In genomic region chr9:102731574-102732175, GRCm38 (mm10) we compare ENCODE assay signal across 10 mouse cellular contexts. TPM values are rescaled to one million over a fixed set of nuclear protein-coding genes. Genes with fewer than 3 reads are reported as not detected.
DNase-seq lines count a peak whose midpoint lies in the region; ATAC-seq lines count a peak whose summit lies in the region.
"Had no signal": no experiment of that assay in that cellular context is flagged by ENCODE, and none has a peak within 500 bp of the region (broad histone marks: within the 10 kb centered on the region; RNA-seq: fewer than 3 reads in every experiment).

No protein-coding gene starts in this region.

- no peak for ATAC-seq in heart, embryonic 15.5 days (replicated peaks; ENCODE audit: insufficient number of reproducible peaks, insufficient read depth, low FRiP score, low read depth)
- no peak for ATAC-seq in limb, embryonic 13.5 days (ENCODE audit: low FRiP score, low read depth)
- no peak for ATAC-seq in embryonic facial prominence, embryonic 14.5 days (ENCODE audit: low read depth)
- no peak for ATAC-seq in liver, embryonic 12.5 days
- ATAC-seq in erythroid progenitor cell, adult 5-6 weeks (replicated peaks; ENCODE audit: low FRiP score, poor library complexity, severe bottlenecking): no peak

- H3K27me3 ChIP-seq in heart, embryonic 15.5 days: no peaks in the 10 kb centered on the region
- no peaks in the 10 kb centered on the region for H3K27me3 ChIP-seq in limb, embryonic 13.5 days
- no peaks in the 10 kb centered on the region for H3K27me3 ChIP-seq in limb, embryonic 10.5 days (ENCODE audit: low read depth, poor library complexity, severe bottlenecking)
- no peaks in the 10 kb centered on the region for H3K27me3 ChIP-seq in embryonic facial prominence, embryonic 14.5 days (replicated peaks; ENCODE audit: control insufficient read depth, insufficient read depth, low read length)
- H3K27me3 ChIP-seq in liver, embryonic 12.5 days (replicated peaks): no peaks in the 10 kb centered on the region
- H3K27me3 ChIP-seq: embryonic facial prominence, embryonic 12.5 days had no signal

- no peak for DNase-seq in heart, postnatal 25 days (ENCODE audit: low spot score)
- DNase-seq in limb, embryonic 10.5 days (ENCODE audit: low spot score): no peak
- no peak for DNase-seq in embryonic facial prominence, embryonic 14.5 days (ENCODE audit: low spot score)
- DNase-seq: cerebellum, adult 9-10 months; thymus, postnatal 25 days had no signal

- no peaks in the 10 kb centered on the region for H3K9me3 ChIP-seq in heart, embryonic 15.5 days (replicated peaks)
- H3K9me3 ChIP-seq in limb, embryonic 13.5 days: no peaks in the 10 kb centered on the region
- H3K9me3 ChIP-seq in limb, embryonic 10.5 days (replicated peaks): no peaks in the 10 kb centered on the region
- no peaks in the 10 kb centered on the region for H3K9me3 ChIP-seq in embryonic facial prominence, embryonic 14.5 days (ENCODE audit: control insufficient read depth, low read length)
- H3K9me3 ChIP-seq in liver, embryonic 12.5 days (replicated peaks): no peaks in the 10 kb centered on the region
- H3K9me3 ChIP-seq: embryonic facial prominence, embryonic 12.5 days had no signal

- H3K4me2 ChIP-seq in heart, embryonic 15.5 days: no peak overlapping the region
- no peak overlapping the region for H3K4me2 ChIP-seq in limb, embryonic 13.5 days (replicated peaks)
- H3K4me2 ChIP-seq in embryonic facial prominence, embryonic 14.5 days (ENCODE audit: low read depth, low read length): no peak overlapping the region
- no peak overlapping the region for H3K4me2 ChIP-seq in liver, embryonic 12.5 days
- H3K4me2 ChIP-seq: embryonic facial prominence, embryonic 12.5 days had no signal

- H3K27ac ChIP-seq in heart, embryonic 15.5 days: peak overlapping the region; percentile 48
- H3K27ac ChIP-seq in limb, embryonic 13.5 days: peak overlapping the region; percentile 55; the same call in 1 of the 2 replicates
- no peak overlapping the region for H3K27ac ChIP-seq in limb, embryonic 10.5 days
- H3K27ac ChIP-seq in embryonic facial prominence, embryonic 14.5 days (replicated peaks; ENCODE audit: low read depth, low read length): 0 out of 2 replicates have a peak overlapping the region, but pooled peaks have one; percentile 18
- 0 out of 2 replicates have a peak overlapping the region, but pooled peaks have one; percentile 20 for H3K27ac ChIP-seq in liver, embryonic 12.5 days
- H3K27ac ChIP-seq: embryonic facial prominence, embryonic 12.5 days had no signal

- peaks cover 58% of the 10 kb centered on the region for H3K4me1 ChIP-seq in heart, embryonic 15.5 days (replicated peaks)
- H3K4me1 ChIP-seq in limb, embryonic 13.5 days: peaks cover 35% of the 10 kb centered on the region
- peaks cover 22% of the 10 kb centered on the region for H3K4me1 ChIP-seq in limb, embryonic 10.5 days
- H3K4me1 ChIP-seq in embryonic facial prominence, embryonic 14.5 days (ENCODE audit: control insufficient read depth, insufficient read depth, low read length): peaks cover 3% of the 10 kb centered on the region; the same call in 1 of the 2 replicates
- peaks cover 33% of the 10 kb centered on the region for H3K4me1 ChIP-seq in liver, embryonic 12.5 days

- intact Hi-C loops in heart, postnatal 25 days (cut with DNase I): no loop called here

- H3K4me3 ChIP-seq in heart, embryonic 15.5 days: no peak overlapping the region
- no peak overlapping the region for H3K4me3 ChIP-seq in limb, embryonic 13.5 days
- H3K4me3 ChIP-seq in limb, embryonic 10.5 days: no peak overlapping the region
- H3K4me3 ChIP-seq in embryonic facial prominence, embryonic 14.5 days (ENCODE audit: low read depth, low read length): no peak overlapping the region
- no peak overlapping the region for H3K4me3 ChIP-seq in liver, embryonic 12.5 days
- H3K4me3 ChIP-seq: embryonic facial prominence, embryonic 12.5 days had no signal

- no peak overlapping the region for H3K9ac ChIP-seq in heart, embryonic 15.5 days
- no peak overlapping the region for H3K9ac ChIP-seq in limb, embryonic 13.5 days
- H3K9ac ChIP-seq in embryonic facial prominence, embryonic 14.5 days (ENCODE audit: low read depth, low read length): no peak overlapping the region
- H3K9ac ChIP-seq in liver, embryonic 12.5 days: no peak overlapping the region
- H3K9ac ChIP-seq: embryonic facial prominence, embryonic 12.5 days had no signal

- peaks cover 70% of the 10 kb centered on the region for H3K36me3 ChIP-seq in heart, embryonic 15.5 days
- peaks cover 77% of the 10 kb centered on the region for H3K36me3 ChIP-seq in limb, embryonic 13.5 days
- peaks cover 80% of the 10 kb centered on the region for H3K36me3 ChIP-seq in limb, embryonic 10.5 days
- H3K36me3 ChIP-seq in embryonic facial prominence, embryonic 14.5 days (ENCODE audit: control insufficient read depth, insufficient read depth, low read length): peaks cover 76% of the 10 kb centered on the region
- peaks cover 51% of the 10 kb centered on the region for H3K36me3 ChIP-seq in liver, embryonic 12.5 days

- WGBS in heart, embryonic 15.5 days: 79% methylated on average over 10 of the region's 10 CpGs
- 85% methylated on average over 10 of the region's 10 CpGs for WGBS in limb, embryonic 13.5 days
- 92% methylated on average over 10 of the region's 10 CpGs for WGBS in limb, embryonic 10.5 days
- WGBS in embryonic facial prominence, embryonic 14.5 days: 81% methylated on average over 10 of the region's 10 CpGs
- WGBS in liver, embryonic 12.5 days (ENCODE audit: insufficient replicate concordance): 54% methylated on average over 10 of the region's 10 CpGs

RNA-seq across cellular contexts. Expression of gene Amotl2, which starts 15.2 kb away (rescaled TPM):
- polyA plus RNA-seq in heart, embryonic 15.5 days (2015; fragmentation: Nextera tagmentation; extraction: Ambion mirVana): 38.9 and 45.6 TPM in 2 replicates
- 10 to 100 TPM; 56.4 to 59.5 TPM for total RNA-seq in heart, postnatal 25 days (2021)
- 66.8 and 71.3 TPM in 2 replicates for polyA plus RNA-seq in limb, embryonic 13.5 days (2015; fragmentation: Nextera tagmentation; extraction: Ambion mirVana)
- 41.6 and 49.1 TPM in 2 replicates for polyA plus RNA-seq in limb, embryonic 10.5 days (2016; fragmentation: Nextera tagmentation; extraction: Ambion mirVana)
- polyA plus RNA-seq in embryonic facial prominence, embryonic 14.5 days (2014; fragmentation: Nextera tagmentation; extraction: Ambion mirVana): 44.5 and 48.1 TPM in 2 replicates
- polyA plus RNA-seq in liver, embryonic 12.5 days (2016; fragmentation: Nextera tagmentation; extraction: Ambion mirVana): 10.4 and 11.5 TPM in 2 replicates
- total RNA-seq in erythroid progenitor cell, adult 5-6 weeks (2015; ENCODE audit: low replicate concordance): not detected in 2 replicates
- 0.39 and 11.4 TPM in 2 replicates for total RNA-seq in erythroid progenitor cell, adult 5-6 weeks (2017; ENCODE audit: low replicate concordance)
